8 mouse cellular contexts compared by ENCODE assay signal in the genomic region with DNA sequence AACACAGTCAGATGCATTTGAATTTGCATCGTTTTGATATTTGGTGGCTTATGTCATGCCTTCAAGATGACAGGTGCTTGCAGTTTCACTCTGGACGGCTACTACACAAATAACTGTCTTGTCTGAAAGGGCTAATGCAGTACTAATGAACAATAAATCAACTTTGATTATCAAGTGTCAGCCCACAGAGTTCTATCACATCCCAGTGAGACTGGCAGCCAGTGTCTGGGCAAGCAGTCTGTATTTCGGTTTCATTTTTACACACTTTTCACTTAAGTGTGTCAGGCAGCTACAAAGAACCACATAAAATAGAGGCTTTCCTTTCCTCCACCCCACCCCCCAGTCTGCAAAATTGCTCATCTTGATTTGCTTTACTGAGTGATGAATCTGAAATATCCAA.
A peak's percentile ranks its signal among the peaks of the same experiment; 100 is the strongest.
DNase-seq lines count a peak whose midpoint lies in the region; ATAC-seq and TF ChIP-seq lines count a peak whose summit lies in the region.

No protein-coding gene starts in this region.

- no peak for ATAC-seq in lung, postnatal 0 days
- ATAC-seq in liver, embryonic 14.5 days (ENCODE audit: insufficient read depth) = no peak

- H3K27me3 ChIP-seq in lung, postnatal 0 days (replicated peaks; ENCODE audit: insufficient read depth, low read length) = no peaks in the 10 kb centered on the region
- peaks cover 21% of the 10 kb centered on the region; the same call in 1 of the 2 replicates for H3K27me3 ChIP-seq in forebrain, embryonic 10.5 days (ENCODE audit: poor library complexity, severe bottlenecking)
- H3K27me3 ChIP-seq in liver, embryonic 14.5 days (ENCODE audit: control insufficient read depth, insufficient read depth, low read length) = peaks cover 8% of the 10 kb centered on the region

- no peaks in the 10 kb centered on the region; the same call in 1 of the 2 replicates for H3K4me1 ChIP-seq in lung, postnatal 0 days (ENCODE audit: insufficient read depth, low read depth, low read length)
- peaks cover 86% of the 10 kb centered on the region for H3K4me1 ChIP-seq in forebrain, embryonic 10.5 days
- H3K4me1 ChIP-seq in liver, embryonic 14.5 days (replicated peaks; ENCODE audit: control insufficient read depth in 2 of 2, insufficient read depth in 2 of 2, low read length in 1 of 2) = peaks cover 0 to 20% of the 10 kb centered on the region in 2 experiments; a peak in 2 of 4 replicates

- DNase-seq in lung, postnatal 0 days (ENCODE audit: low spot score) = no peak
- DNase-seq in lung, postnatal 36 days = no peak
- DNase-seq in forebrain, embryonic 10.5 days (ENCODE audit: extremely low spot score, low spot score) = no peak
- no peak for DNase-seq in liver, embryonic 14.5 days (ENCODE audit: low read depth in 3 of 3, low spot score in 3 of 3)
- DNase-seq in thymus, postnatal 14 days = peak; percentile 52
- DNase-seq in left cerebral cortex, postnatal 10 days (ENCODE audit: extremely low spot score in 1 of 2, low spot score in 2 of 2) = no peak
- DNase-seq in frontal cortex, postnatal 14 days (ENCODE audit: low spot score in 2 of 2) = no peak
- no peak for DNase-seq in right cerebral cortex, postnatal 25 days

- H3K9me3 ChIP-seq in lung, postnatal 0 days (ENCODE audit: low read length) = no peaks in the 10 kb centered on the region
- no peaks in the 10 kb centered on the region for H3K9me3 ChIP-seq in forebrain, embryonic 10.5 days
- H3K9me3 ChIP-seq in liver, embryonic 14.5 days (ENCODE audit: control insufficient read depth, low read length) = no peaks in the 10 kb centered on the region

- no peak for TF ChIP-seq EP300 in lung, postnatal 0 days (IDR thresholded peaks at IDR 0.05)
- TF ChIP-seq EP300 in liver, embryonic 14.5 days (IDR thresholded peaks at IDR 0.05; ENCODE audit: low read depth) = no peak

- H3K27ac ChIP-seq in lung, postnatal 0 days (ENCODE audit: low read length) = 0 out of 2 replicates have a peak overlapping the region, but pooled peaks have one; percentile 23
- no peak overlapping the region for H3K27ac ChIP-seq in forebrain, embryonic 10.5 days
- no peak overlapping the region for H3K27ac ChIP-seq in liver, embryonic 14.5 days

- 27% methylated on average over 3 of the region's 3 CpGs for WGBS in lung, postnatal 0 days
- 78% methylated on average over 3 of the region's 3 CpGs for WGBS in forebrain, embryonic 10.5 days
- WGBS in liver, embryonic 14.5 days (ENCODE audit: insufficient replicate concordance) = 29% methylated on average over 3 of the region's 3 CpGs

- no peak for TF ChIP-seq CTCF in lung, postnatal 0 days (IDR thresholded peaks at IDR 0.05)
- TF ChIP-seq CTCF in liver, embryonic 14.5 days (IDR thresholded peaks at IDR 0.05; ENCODE audit: low read depth) = no peak

- H3K9ac ChIP-seq in lung, postnatal 0 days (replicated peaks; ENCODE audit: low read depth) = no peak overlapping the region
- H3K9ac ChIP-seq in liver, embryonic 14.5 days (replicated peaks) = no peak overlapping the region

- H3K4me3 ChIP-seq in lung, postnatal 0 days (ENCODE audit: low read depth, low read length) = peak overlapping the region; percentile 8; the same call in 1 of the 2 replicates
- H3K4me3 ChIP-seq in forebrain, embryonic 10.5 days = peak overlapping the region; percentile 29
- H3K4me3 ChIP-seq in liver, embryonic 14.5 days (ENCODE audit: insufficient read depth in 1 of 2, low read depth in 2 of 2, low read length in 2 of 2) = no peak overlapping the region

- H3K36me3 ChIP-seq in lung, postnatal 0 days (ENCODE audit: insufficient read depth, low read length) = no peaks in the 10 kb centered on the region
- H3K36me3 ChIP-seq in forebrain, embryonic 10.5 days (replicated peaks) = no peaks in the 10 kb centered on the region
- H3K36me3 ChIP-seq in liver, embryonic 14.5 days (replicated peaks; ENCODE audit: control insufficient read depth, insufficient read depth, low read depth) = no peaks in the 10 kb centered on the region

- H3K4me2 ChIP-seq in lung, postnatal 0 days (replicated peaks; ENCODE audit: low read depth, low read length) = peak overlapping the region; percentile 39
- peak overlapping the region; percentile 11 for H3K4me2 ChIP-seq in liver, embryonic 14.5 days (ENCODE audit: low read depth)

- intact Hi-C loops in left cerebral cortex, postnatal 10 days (cut with DNase I) = loop anchor here (5.0 to 10.0 kb wide), 3 partner anchors 239 to 501 kb away; a partner anchor contains a TSS

Comparison
In these comparisons a context has a peak if more than half of its experiments do, and no peak if none do; other contexts are left out.
1. H3K4me3 ChIP-seq: peak in lung, postnatal 0 days (single experiment) and forebrain, embryonic 10.5 days (single experiment); none in liver, embryonic 14.5 days (0 of 2).